Mouse (Mus musculus) midbrain, embryonic 16.5 days (tissue): ENCODE measurements around the gene Arl16. TPM values are rescaled to one million over a fixed set of nuclear protein-coding genes. Genes with fewer than 3 reads are reported as not detected.

Experiments
- ATAC-seq: fragments of 200-750 bp; cut with Nextera tagmentation; 2 replicates; pipeline ENCODE4 v1.8.0; 2017; ENCODE audit warnings: moderate TSS enrichment
- H3K27ac ChIP-seq: fragments of 300-500 bp; sonication (generic); 2 replicates; pipeline ENCODE4 v1.5.1; 2014; ENCODE audit warnings: mild to moderate bottlenecking, low read length, mixed read lengths
- H3K27me3 ChIP-seq: fragments of 300-500 bp; sonication (generic); 2 replicates; pipeline ENCODE4 v1.6.1; 2014; ENCODE audit warnings: low read depth, low read length, mixed read lengths; ENCODE audit not compliant: control insufficient read depth, insufficient read depth
- H3K36me3 ChIP-seq: fragments of 300-500 bp; sonication (generic); 2 replicates; pipeline ENCODE4 v1.6.1; 2014; ENCODE audit warnings: mild to moderate bottlenecking, low read length, moderate library complexity, mixed read lengths; ENCODE audit not compliant: control insufficient read depth, insufficient read depth
- H3K4me1 ChIP-seq: fragments of 300-500 bp; sonication (generic); 2 replicates; pipeline ENCODE4 v1.6.1; 2014; ENCODE audit warnings: mild to moderate bottlenecking, low read length, mixed read lengths; ENCODE audit not compliant: control insufficient read depth, insufficient read depth
- H3K4me2 ChIP-seq: fragments of 300-500 bp; sonication (generic); 2 replicates; pipeline ENCODE4 v1.6.1; 2014; ENCODE audit warnings: mild to moderate bottlenecking, low read length, mixed read lengths
- H3K4me3 ChIP-seq: fragments of 300-500 bp; sonication (generic); 2 replicates; pipeline ENCODE4 v1.5.1; 2014; ENCODE audit warnings: low read depth, mild to moderate bottlenecking, low read length, moderate library complexity, mixed read lengths
- H3K9ac ChIP-seq: fragments of 300-500 bp; sonication (generic); 2 replicates; pipeline ENCODE4 v1.6.1; 2014; ENCODE audit warnings: low read depth, low read length, mixed read lengths
- H3K9me3 ChIP-seq: fragments of 300-500 bp; sonication (generic); replicated peaks from 2 replicates; pipeline ENCODE4 v1.6.1; 2014; ENCODE audit warnings: mild to moderate bottlenecking, low read length, mixed read lengths; ENCODE audit not compliant: control insufficient read depth, poor library complexity, severe bottlenecking
- WGBS: fragments of 180-500 bp; shearing (Covaris S2); extraction: QIAGEN DNeasy Blood & Tissue Kit; methylation state at CpG from one replicate; pipeline ENCODE4 v1.1.7; 2014; 5-methylcytosine and 5-hydroxymethylcytosine counted together
- polyA plus RNA-seq: library from polyadenylated mRNA; unstranded; fragments of >200 nt; fragmentation: Nextera tagmentation; extraction: Ambion mirVana; gene quantifications from 2 replicates; pipeline ENCODE4 v1.2.1, GENCODE M21; 2015

The Arl16 gene
- polyA plus RNA-seq, 1 experiment from 2014 or later = 58.7 TPM

GRCm38 (mm10) chr11:120497436-120497835 lies 30.0 kb upstream of the Arl16 start:
- Histone ChIP-seq H3K9ac (no peak overlapping the region), H3K4me3 (no peak overlapping the region), H3K27ac (no peak overlapping the region), H3K4me1 (peaks cover 15% of the 10 kb centered on the region), H3K4me2 (no peak overlapping the region), H3K36me3 (peaks cover 20% of the 10 kb centered on the region), H3K27me3 (no peaks in the 10 kb centered on the region), H3K9me3 (no peaks in the 10 kb centered on the region)
- ATAC-seq = no peak
- WGBS = 95% methylated on average over 3 of the region's 3 CpGs

DNA sequence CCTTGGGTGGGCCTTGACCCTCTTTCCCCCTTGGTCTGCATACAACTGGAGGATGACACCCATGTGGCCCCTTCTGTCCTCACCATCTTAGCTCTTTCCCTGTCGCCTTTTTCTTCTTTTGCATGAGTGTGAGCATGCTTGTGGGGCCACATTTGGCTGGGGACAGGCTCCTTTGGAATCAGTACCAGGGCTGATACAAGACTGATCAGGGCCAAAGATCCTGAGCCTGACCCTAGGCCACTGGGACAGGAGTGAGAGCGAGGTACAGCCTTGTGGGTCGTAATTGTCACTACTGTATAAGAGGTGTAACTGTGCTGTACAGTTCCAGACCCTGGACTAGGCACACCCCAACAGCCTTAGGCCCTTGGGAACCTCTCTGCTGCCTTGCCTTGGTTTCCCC lies 26.5 kb upstream of the Arl16 start:
- no peak overlapping the region for H3K4me3 ChIP-seq
- H3K4me1 ChIP-seq = peaks cover 29% of the 10 kb centered on the region
- H3K4me2 ChIP-seq = no peak overlapping the region
- no peaks in the 10 kb centered on the region for H3K27me3 ChIP-seq
- 86% methylated on average over 3 of the region's 3 CpGs for WGBS
- no peaks in the 10 kb centered on the region for H3K9me3 ChIP-seq
- no peak overlapping the region for H3K9ac ChIP-seq
- no peak for ATAC-seq
- H3K27ac ChIP-seq = no peak overlapping the region
- peaks cover 20% of the 10 kb centered on the region for H3K36me3 ChIP-seq

GRCm38 (mm10) chr11:120493351-120493750 lies 25.9 kb upstream of the Arl16 start:
- Histone ChIP-seq H3K4me2 (peak overlapping the region; percentile 96), H3K4me3 (peak overlapping the region; percentile 91), H3K27ac (no peak overlapping the region), H3K9me3 (no peaks in the 10 kb centered on the region), H3K36me3 (peaks cover 16% of the 10 kb centered on the region), H3K27me3 (no peaks in the 10 kb centered on the region), H3K9ac (peak overlapping the region; percentile 55; the same call in 1 of the 2 replicates), H3K4me1 (peaks cover 29% of the 10 kb centered on the region)
- no peak for ATAC-seq
- 50% methylated on average over 3 of the region's 3 CpGs for WGBS

DNA sequence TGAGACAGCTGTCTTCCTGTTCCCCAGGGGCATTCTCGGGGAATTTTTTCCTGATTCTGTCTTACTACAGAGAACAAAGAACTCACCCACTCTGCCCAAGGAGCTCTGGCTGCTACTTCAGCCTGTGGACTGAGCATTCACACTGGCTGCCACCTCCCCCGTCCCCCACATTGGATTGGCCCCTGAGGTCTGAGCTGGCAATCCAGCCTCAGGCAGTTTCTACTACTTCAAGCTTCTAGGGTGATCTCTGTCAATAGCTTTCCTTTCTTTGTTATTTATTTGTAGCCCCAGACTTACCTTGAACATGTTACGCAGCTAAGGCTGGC lies 25.4 kb upstream of the Arl16 start:
- Histone ChIP-seq H3K27me3 (no peaks in the 10 kb centered on the region), H3K4me3 (peak overlapping the region; percentile 91), H3K9me3 (no peaks in the 10 kb centered on the region), H3K36me3 (peaks cover 20% of the 10 kb centered on the region), H3K9ac (peak overlapping the region; percentile 55), H3K4me1 (peaks cover 29% of the 10 kb centered on the region), H3K4me2 (peak overlapping the region; percentile 96), H3K27ac (peak overlapping the region; percentile 54; the same call in 1 of the 2 replicates)
- WGBS = 26% methylated on average over 3 of the region's 3 CpGs
- ATAC-seq = no peak

- WGBS = under 1% methylated on average over 44 of the region's 48 CpGs
- peaks cover 23% of the 10 kb centered on the region for H3K36me3 ChIP-seq
- no peaks in the 10 kb centered on the region for H3K9me3 ChIP-seq
- H3K4me3 ChIP-seq = peak overlapping the region; percentile 91
- H3K4me2 ChIP-seq = peak overlapping the region; percentile 96
- H3K9ac ChIP-seq = peak overlapping the region; percentile 84
- H3K4me1 ChIP-seq = peaks cover 29% of the 10 kb centered on the region
- peak; percentile 59 for ATAC-seq
- H3K27ac ChIP-seq = peak overlapping the region; percentile 74
- no peaks in the 10 kb centered on the region for H3K27me3 ChIP-seq
These were observed 24.8 kb upstream of the Arl16 start for GRCm38 (mm10) chr11:120492024-120492877.

DNA sequence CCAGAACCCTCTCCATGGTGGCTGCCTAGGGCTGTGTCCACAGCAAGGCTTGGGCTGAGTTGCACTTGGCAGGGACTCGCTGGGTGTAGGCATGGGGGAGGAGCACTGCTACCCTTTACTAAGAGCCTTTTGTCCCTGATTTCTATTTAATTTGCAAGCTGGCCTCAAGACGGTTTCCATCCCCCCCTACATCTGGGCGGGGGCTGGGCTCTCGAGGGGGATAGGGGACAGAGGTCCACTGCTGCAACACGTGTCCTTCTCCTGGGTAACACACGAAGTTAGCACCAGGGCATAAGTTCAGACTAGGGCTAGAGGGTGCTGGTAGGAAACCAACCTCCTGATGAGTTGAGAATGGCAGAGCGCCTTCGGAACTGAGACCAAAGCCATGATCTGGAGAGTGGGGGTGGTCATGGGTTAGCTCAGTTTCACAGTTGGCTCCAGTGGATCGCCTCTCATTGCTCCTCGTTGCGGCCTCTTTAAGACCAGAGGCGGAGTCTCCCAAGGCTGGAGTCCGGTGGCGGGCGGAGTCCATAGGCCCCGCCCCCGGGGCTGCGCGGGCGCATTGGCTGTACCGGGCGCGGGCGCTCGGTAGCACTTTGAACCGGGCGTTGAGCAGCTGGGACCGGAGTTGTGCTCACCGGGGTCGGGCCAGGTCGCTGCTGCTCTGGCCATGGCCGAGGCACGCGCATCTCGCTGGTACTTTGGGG lies 24.1 kb upstream of the Arl16 start, which contains the start of gene Slc25a10:
Gene Slc25a10 (plus strand): TSS at position 524 of the 707 bp plus-strand sequence.
- Histone ChIP-seq H3K27me3 (no peaks in the 10 kb centered on the region), H3K27ac (peak within 1 kb of the TSS; percentile 74), H3K4me2 (peak within 1 kb of the TSS; percentile 96), H3K4me1 (peaks cover 29% of the 10 kb centered on the region), H3K4me3 (peak within 1 kb of the TSS; percentile 91), H3K9me3 (no peaks in the 10 kb centered on the region), H3K9ac (peak within 1 kb of the TSS; percentile 84), H3K36me3 (peaks cover 20% of the 10 kb centered on the region)
- ATAC-seq = peak; percentile 88
- 0% methylated on average over 35 of the region's 35 CpGs for WGBS

DNA sequence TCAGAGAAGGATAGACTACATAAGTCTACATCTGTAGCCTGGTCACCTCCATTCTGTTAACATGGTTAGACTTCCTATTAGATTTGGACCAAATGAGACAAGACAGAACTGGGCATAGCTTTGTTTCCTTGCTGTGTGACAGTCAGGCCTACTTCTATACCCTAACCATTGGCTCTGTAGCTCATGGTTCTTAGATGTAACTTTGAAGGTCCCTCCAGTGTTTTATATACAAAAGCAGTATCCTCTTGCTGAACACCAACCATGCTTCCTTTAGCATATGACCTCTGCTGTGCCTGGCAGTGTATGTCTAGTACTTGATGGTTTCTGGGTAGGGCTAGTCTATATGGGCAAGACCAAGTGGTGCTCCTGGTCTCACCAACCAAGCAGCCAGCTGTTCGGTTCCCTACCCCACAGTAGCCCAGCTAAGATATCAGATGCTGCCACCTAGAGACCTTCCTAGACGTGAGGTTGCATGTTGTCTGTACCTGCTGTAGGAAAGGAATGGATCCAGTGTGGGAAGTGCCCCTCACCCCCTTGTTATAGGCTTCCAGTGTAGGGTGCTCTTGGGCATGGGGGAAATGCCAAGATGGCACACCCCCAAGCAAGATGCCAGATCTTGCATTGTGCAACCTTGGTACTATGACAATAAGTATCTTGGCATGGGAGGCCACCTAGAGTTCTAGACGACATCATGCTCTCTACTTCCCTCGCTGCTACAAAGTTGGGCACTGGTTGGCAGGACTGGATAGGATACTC lies 23.1 kb upstream of the Arl16 start:
- Histone ChIP-seq H3K4me2 (peak overlapping the region; percentile 96), H3K27me3 (no peaks in the 10 kb centered on the region), H3K27ac (no peak overlapping the region), H3K4me1 (peaks cover 34% of the 10 kb centered on the region), H3K9me3 (no peaks in the 10 kb centered on the region), H3K9ac (no peak overlapping the region), H3K36me3 (peaks cover 13% of the 10 kb centered on the region), H3K4me3 (no peak overlapping the region)
- 43% methylated on average over 4 of the region's 4 CpGs for WGBS
- no peak for ATAC-seq

GRCm38 (mm10) chr11:120489054-120489761 lies 21.8 kb upstream of the Arl16 start:
- H3K36me3 ChIP-seq = peaks cover 7% of the 10 kb centered on the region
- no peak overlapping the region for H3K4me2 ChIP-seq
- ATAC-seq = no peak
- H3K9me3 ChIP-seq = no peaks in the 10 kb centered on the region
- H3K4me1 ChIP-seq = peaks cover 38% of the 10 kb centered on the region
- no peak overlapping the region for H3K9ac ChIP-seq
- no peak overlapping the region for H3K27ac ChIP-seq
- 63% methylated on average over 4 of the region's 4 CpGs for WGBS
- H3K4me3 ChIP-seq = no peak overlapping the region
- H3K27me3 ChIP-seq = no peaks in the 10 kb centered on the region
